Mouse (Mus musculus) granulocyte monocyte progenitor cell, adult 5-6 weeks (primary cell): ENCODE measurements around the gene Hist1h4j. TPM values are rescaled to one million over a fixed set of nuclear protein-coding genes. Genes with fewer than 3 reads are reported as not detected.
"Not testable (repeated sequence)": the region's sequence is repeated elsewhere in the genome, so short reads cannot be mapped to it uniquely, and the experiment has no call there.

Source experiments
- ATAC-seq: replicated peaks from 2 replicates; pipeline ENCODE4 v1.8.0; 2016; ENCODE audit warnings: mild to moderate bottlenecking, moderate TSS enrichment, inconsistent platforms; ENCODE audit not compliant: poor library complexity, severe bottlenecking
- total RNA-seq, 2 experiments: library from RNA; stranded (forward) in 1 of 2; stranded (reverse) in 1 of 2; fragments of 200-712, 200-1000 nt in 1 of 2; fragments of >200 nt in 1 of 2; fragmentation: Nextera tagmentation in 1 of 2; gene quantifications; 2 replicates each; pipeline ENCODE4 v1.2.3; 2014 to 2017

Hist1h4j gene
- total RNA-seq, 2 experiments from 2014 or later = 2.1 to 277 TPM

DNA sequence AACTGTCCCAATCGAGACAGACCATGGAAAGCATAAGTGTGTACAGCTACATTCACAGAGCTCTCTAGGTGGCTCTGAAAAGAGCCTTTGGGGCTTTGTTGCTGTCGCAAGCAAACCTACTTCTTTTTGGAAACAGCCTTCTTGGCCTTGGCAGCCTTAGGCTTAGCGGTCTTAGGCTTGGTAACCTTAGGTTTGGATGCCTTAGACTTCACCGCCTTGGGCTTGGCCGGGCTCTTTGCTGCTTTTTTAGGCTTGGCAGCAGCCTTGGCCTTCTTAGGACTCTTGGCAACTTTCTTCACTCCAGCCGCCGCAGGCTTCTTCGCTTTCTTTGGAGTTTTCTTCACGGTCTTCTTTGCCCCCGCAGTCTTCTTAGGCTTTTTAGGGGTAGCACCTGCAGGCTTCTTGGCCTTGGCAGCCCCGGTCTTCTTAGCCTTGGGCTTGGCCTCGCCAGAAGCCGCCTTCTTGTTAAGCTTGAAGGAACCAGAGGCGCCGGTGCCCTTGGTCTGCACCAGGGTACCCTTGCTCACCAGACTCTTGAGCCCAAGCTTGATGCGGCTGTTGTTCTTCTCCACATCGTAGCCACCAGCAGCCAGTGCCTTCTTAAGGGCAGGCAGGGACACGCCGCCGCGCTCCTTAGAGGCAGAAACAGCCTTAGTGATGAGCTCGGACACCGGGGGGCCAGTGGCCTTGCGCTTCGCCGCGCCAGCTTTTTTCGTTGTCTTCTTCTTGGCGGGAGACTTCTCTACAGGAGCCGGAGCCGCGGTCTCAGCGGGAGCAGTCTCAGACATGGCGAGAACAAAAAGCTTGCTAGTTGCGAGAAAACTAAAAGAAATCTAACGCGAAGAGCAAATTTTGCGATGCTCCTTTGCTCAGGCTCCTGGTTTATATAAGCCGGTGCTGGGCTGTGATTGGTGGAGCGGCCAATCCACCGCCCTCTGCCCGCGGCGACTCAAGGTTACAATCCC, 45.2 kb downstream of the Hist1h4j start, which contains the start of gene Hist1h1b:
Gene Hist1h1b (minus strand): TSS at position 859 of the 965 bp plus-strand sequence.
- peak; percentile 51 for ATAC-seq

DNA sequence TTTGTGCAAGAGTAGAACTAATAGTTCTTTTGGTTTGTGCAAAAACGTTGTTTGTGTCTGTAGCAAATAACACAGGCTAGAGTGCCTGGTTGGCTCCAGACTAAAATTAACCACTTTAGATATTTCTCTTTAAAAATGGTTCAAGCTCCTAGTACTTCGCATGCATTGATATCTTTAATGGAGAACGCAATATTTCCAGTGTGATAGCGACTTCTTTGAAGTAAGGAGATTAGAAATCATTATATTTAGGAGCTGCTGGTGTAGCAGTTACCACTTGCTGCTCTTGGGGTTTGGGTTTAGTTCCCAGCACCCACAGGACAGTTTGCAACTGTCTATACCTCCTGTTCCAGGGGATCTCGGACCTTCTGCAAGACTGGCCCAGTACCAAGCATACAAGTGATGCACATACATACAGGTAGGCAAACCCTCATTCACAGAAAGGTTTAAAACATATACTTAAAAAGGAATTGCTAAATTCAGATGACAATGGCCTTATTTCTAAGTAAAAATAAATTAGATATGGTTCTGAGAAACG, 46.2 kb downstream of the Hist1h4j start:
- no peak for ATAC-seq

DNA sequence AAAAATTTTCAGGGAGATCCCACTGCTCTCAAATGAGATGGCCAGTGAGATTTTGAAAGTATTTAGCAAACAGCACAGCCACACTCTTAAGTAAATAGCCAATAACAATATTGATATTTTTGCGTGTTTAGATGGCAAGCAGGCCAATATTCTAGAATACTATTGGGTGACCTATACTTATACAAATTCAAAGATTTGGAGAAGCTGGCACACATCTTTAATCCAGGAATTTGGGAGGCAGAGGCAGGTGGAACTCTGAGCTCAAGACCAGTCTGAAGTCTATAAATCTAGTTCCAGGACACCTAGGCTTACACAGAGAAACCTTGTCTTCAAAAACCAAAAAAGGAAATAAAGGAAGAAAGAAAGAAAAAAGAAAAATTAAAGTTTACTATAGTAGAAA, 46.8 kb downstream of the Hist1h4j start:
- no peak for ATAC-seq

DNA sequence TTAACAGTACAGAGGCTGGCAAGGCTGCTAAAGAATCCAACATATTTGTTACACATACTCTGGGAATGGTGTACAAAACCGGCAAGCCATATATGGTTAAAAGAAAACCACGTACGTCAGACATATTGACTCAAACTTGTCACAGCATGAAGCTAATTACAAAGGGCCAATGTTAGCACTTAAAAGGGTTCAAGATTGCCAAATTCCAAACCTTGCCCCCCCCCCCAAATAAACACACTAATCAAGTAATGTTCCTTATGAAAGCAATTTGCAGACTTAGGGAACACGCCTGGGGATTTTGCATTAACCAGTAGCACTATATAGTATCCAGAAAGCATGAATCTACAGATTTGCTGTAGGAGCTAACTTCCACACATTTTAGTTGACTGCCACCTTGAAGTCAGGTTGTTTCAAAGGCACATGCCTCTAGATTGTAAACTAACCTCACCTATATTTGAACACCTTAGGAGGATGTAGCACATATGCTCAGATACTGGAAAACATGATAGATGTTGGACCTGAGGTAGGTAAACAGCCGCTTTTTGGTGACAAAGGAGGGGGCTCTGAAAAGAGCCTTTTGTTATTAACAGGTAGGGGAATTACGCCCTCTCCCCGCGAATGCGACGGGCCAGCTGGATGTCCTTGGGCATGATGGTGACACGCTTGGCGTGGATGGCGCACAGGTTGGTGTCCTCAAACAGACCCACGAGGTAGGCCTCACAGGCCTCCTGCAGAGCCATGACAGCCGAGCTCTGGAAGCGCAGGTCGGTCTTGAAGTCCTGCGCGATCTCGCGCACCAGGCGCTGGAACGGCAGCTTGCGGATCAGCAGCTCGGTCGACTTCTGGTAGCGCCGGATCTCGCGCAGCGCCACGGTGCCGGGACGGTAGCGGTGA, 47.7 kb downstream of the Hist1h4j start:
- not testable (repeated sequence) for ATAC-seq

DNA sequence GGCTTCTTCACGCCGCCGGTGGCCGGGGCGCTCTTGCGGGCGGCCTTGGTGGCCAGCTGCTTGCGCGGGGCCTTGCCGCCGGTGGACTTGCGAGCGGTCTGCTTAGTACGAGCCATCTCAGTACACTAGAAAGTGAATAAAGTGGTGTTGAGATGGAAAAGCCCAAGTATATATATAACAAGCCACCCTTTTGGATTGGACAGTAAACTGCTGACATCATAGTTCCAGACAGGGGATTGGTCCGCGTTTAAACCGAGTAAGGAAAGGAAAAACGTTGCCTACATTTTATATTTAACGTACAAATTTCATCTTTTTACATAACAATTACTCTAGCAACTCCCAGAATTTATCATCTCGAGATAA, 48.4 kb downstream of the Hist1h4j start, which contains the start of gene Hist1h3i:
Gene Hist1h3i (minus strand): TSS at position 116 of the 363 bp plus-strand sequence.
- ATAC-seq = peak; percentile 45

DNA sequence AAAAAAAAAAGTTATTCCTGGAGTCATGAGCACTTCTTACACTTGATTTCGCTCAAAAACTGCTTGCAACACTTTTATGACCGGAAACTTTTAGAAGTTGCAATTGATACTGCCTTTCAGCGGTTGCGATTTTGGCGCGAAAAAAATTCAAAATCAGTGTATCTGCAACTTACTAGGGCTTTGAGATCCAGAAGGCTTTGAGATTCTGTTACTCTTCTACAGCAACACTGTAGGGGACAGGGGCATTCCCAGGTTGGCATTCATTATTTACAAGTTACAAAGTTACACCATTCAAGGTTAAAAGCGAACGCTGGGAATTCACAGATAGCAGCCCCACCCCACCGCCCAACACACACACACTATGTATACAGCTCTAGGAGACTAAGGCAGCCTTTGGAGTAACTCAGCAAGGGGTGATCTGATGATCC, 48.9 kb downstream of the Hist1h4j start:
- ATAC-seq = no peak

DNA sequence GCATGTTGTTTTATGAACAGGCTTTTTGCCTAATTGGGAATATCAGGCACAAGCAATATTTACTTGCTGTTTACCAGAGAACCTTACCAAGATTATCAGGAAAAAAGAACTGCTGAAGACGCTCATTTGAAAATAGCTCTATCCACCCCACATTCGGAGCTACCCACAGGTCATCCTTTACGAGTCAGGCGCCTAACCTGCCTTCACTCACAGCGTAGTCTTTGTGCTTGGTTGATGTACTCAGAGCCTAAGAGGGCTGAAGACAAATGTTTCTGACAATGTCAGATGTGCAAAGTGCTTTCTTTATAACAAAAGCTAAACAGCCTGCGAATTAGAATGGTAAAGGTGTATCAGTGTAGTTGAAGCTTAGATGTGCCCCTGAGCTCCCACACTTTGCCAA, 49.4 kb downstream of the Hist1h4j start:
- no peak for ATAC-seq

Other genes with a start within 250 kb of the Hist1h4j start
- gene AK157302, start 239.8 kb upstream of the Hist1h4j start, total RNA-seq (2014; fragmentation: Nextera tagmentation) = 0.21 and 1.2 TPM in 2 replicates
- 1.1 TPM in 1 of 2 replicates, not detected in the other for gene AK157302, start 239.8 kb upstream of the Hist1h4j start, total RNA-seq (2017)
- gene Gm11273, start 233.6 kb upstream of the Hist1h4j start, total RNA-seq (2014; fragmentation: Nextera tagmentation) = 7.3 and 7.9 TPM in 2 replicates
- gene Gm11273, start 233.6 kb upstream of the Hist1h4j start, total RNA-seq (2017) = 4.4 and 6.8 TPM in 2 replicates
- gene Zkscan8, start 203.9 kb upstream of the Hist1h4j start, total RNA-seq (2014; fragmentation: Nextera tagmentation) = 10.9 TPM in 2 replicates
- 7.3 and 7.8 TPM in 2 replicates for gene Zkscan8, start 203.9 kb upstream of the Hist1h4j start, total RNA-seq (2017)
- not detected in 2 replicates for gene Olfr1366, start 192.3 kb upstream of the Hist1h4j start, total RNA-seq (2014; fragmentation: Nextera tagmentation)
- not detected in 2 replicates for gene Olfr1366, start 192.3 kb upstream of the Hist1h4j start, total RNA-seq (2017)
- gene Olfr1535, start 175.2 kb upstream of the Hist1h4j start, total RNA-seq (2014; fragmentation: Nextera tagmentation) = not detected in 2 replicates
- not detected in 2 replicates for gene Olfr1535, start 175.2 kb upstream of the Hist1h4j start, total RNA-seq (2017)
- gene Olfr1364, start 153.3 kb upstream of the Hist1h4j start, total RNA-seq (2014; fragmentation: Nextera tagmentation) = not detected in 2 replicates
- gene Olfr1364, start 153.3 kb upstream of the Hist1h4j start, total RNA-seq (2017) = not detected in 2 replicates
- gene Olfr1362, start 121.0 kb upstream of the Hist1h4j start, total RNA-seq (2014; fragmentation: Nextera tagmentation) = not detected in 2 replicates
- not detected in 2 replicates for gene Olfr1362, start 121.0 kb upstream of the Hist1h4j start, total RNA-seq (2017)
- not detected in 2 replicates for gene Olfr11, start 92.5 kb upstream of the Hist1h4j start, total RNA-seq (2014; fragmentation: Nextera tagmentation)
- gene Olfr11, start 92.5 kb upstream of the Hist1h4j start, total RNA-seq (2017) = not detected in 2 replicates
- not detected in 2 replicates for gene Olfr1361, start 71.7 kb upstream of the Hist1h4j start, total RNA-seq (2014; fragmentation: Nextera tagmentation)
- not detected in 2 replicates for gene Olfr1361, start 71.7 kb upstream of the Hist1h4j start, total RNA-seq (2017)
- not detected in 2 replicates for gene Olfr1360, start 57.7 kb upstream of the Hist1h4j start, total RNA-seq (2014; fragmentation: Nextera tagmentation)
- not detected in 2 replicates for gene Olfr1360, start 57.7 kb upstream of the Hist1h4j start, total RNA-seq (2017)
- not detected in 2 replicates for gene Olfr1359, start 37.0 kb upstream of the Hist1h4j start, total RNA-seq (2014; fragmentation: Nextera tagmentation)
- gene Olfr1359, start 37.0 kb upstream of the Hist1h4j start, total RNA-seq (2017) = not detected in 2 replicates
- gene Hist1h2bl, start 18.9 kb upstream of the Hist1h4j start, total RNA-seq (2014; fragmentation: Nextera tagmentation) = 210 and 236 TPM in 2 replicates
- gene Hist1h2bl, start 18.9 kb upstream of the Hist1h4j start, total RNA-seq (2017) = 416 and 515 TPM in 2 replicates
- gene Hist1h2ai, start 18.6 kb upstream of the Hist1h4j start, total RNA-seq (2014; fragmentation: Nextera tagmentation) = 17.2 TPM in 1 of 2 replicates, not detected in the other
- 2,072 and 5,185 TPM in 2 replicates for gene Hist1h2ai, start 18.6 kb upstream of the Hist1h4j start, total RNA-seq (2017)
- 4.5 TPM in 1 of 2 replicates, not detected in the other for gene Hist1h3h, start 17.4 kb upstream of the Hist1h4j start, total RNA-seq (2014; fragmentation: Nextera tagmentation)
- 334 and 360 TPM in 2 replicates for gene Hist1h3h, start 17.4 kb upstream of the Hist1h4j start, total RNA-seq (2017)
- gene Hist1h2bm, start 13.0 kb upstream of the Hist1h4j start, total RNA-seq (2014; fragmentation: Nextera tagmentation) = 123 and 125 TPM in 2 replicates
- 554 and 641 TPM in 2 replicates for gene Hist1h2bm, start 13.0 kb upstream of the Hist1h4j start, total RNA-seq (2017)
- gene Hist1h4k, start 15.4 kb downstream of the Hist1h4j start, total RNA-seq (2014; fragmentation: Nextera tagmentation) = 143 and 341 TPM in 2 replicates
- 2,272 and 2,398 TPM in 2 replicates for gene Hist1h4k, start 15.4 kb downstream of the Hist1h4j start, total RNA-seq (2017)
- gene Hist1h2ak, start 18.8 kb downstream of the Hist1h4j start, total RNA-seq (2014; fragmentation: Nextera tagmentation) = 8.6 and 105 TPM in 2 replicates
- gene Hist1h2ak, start 18.8 kb downstream of the Hist1h4j start, total RNA-seq (2017) = 1,120 and 1,478 TPM in 2 replicates
- gene Hist1h2bn, start 19.1 kb downstream of the Hist1h4j start, total RNA-seq (2014; fragmentation: Nextera tagmentation) = 168 and 218 TPM in 2 replicates
- gene Hist1h2bn, start 19.1 kb downstream of the Hist1h4j start, total RNA-seq (2017) = 1,437 and 1,878 TPM in 2 replicates
- 278 and 329 TPM in 2 replicates for gene Hist1h1b, start 45.6 kb downstream of the Hist1h4j start, total RNA-seq (2014; fragmentation: Nextera tagmentation)
- 1,634 and 1,715 TPM in 2 replicates for gene Hist1h1b, start 45.6 kb downstream of the Hist1h4j start, total RNA-seq (2017)
- 73.1 and 153 TPM in 2 replicates for gene Hist1h3i, start 48.3 kb downstream of the Hist1h4j start, total RNA-seq (2014; fragmentation: Nextera tagmentation)
- gene Hist1h3i, start 48.3 kb downstream of the Hist1h4j start, total RNA-seq (2017) = 268 and 310 TPM in 2 replicates
- gene Hist1h2an, start 52.2 kb downstream of the Hist1h4j start, total RNA-seq (2014; fragmentation: Nextera tagmentation) = 8.9 TPM in 1 of 2 replicates, not detected in the other
- 984 and 1,144 TPM in 2 replicates for gene Hist1h2an, start 52.2 kb downstream of the Hist1h4j start, total RNA-seq (2017)
- 8.8 and 28.0 TPM in 2 replicates for gene Hist1h2bp, start 52.4 kb downstream of the Hist1h4j start, total RNA-seq (2014; fragmentation: Nextera tagmentation)
- gene Hist1h2bp, start 52.4 kb downstream of the Hist1h4j start, total RNA-seq (2017) = 41.2 and 55.0 TPM in 2 replicates
- gene Hist1h2bq, start 75.1 kb downstream of the Hist1h4j start, total RNA-seq (2014; fragmentation: Nextera tagmentation) = 261 and 279 TPM in 2 replicates
- 496 and 652 TPM in 2 replicates for gene Hist1h2bq, start 75.1 kb downstream of the Hist1h4j start, total RNA-seq (2017)
- gene Hist1h2ao, start 75.4 kb downstream of the Hist1h4j start, total RNA-seq (2014; fragmentation: Nextera tagmentation) = 54.5 TPM in 1 of 2 replicates, not detected in the other
- gene Hist1h2ao, start 75.4 kb downstream of the Hist1h4j start, total RNA-seq (2017) = 38.4 TPM in 1 of 2 replicates, not detected in the other
- gene Hist1h4m, start 76.7 kb downstream of the Hist1h4j start, total RNA-seq (2014; fragmentation: Nextera tagmentation) = 72.5 and 88.1 TPM in 2 replicates
- 1,782 and 2,792 TPM in 2 replicates for gene Hist1h4m, start 76.7 kb downstream of the Hist1h4j start, total RNA-seq (2017)
- gene Hist1h4n, start 97.1 kb downstream of the Hist1h4j start, total RNA-seq (2014; fragmentation: Nextera tagmentation) = 21.5 and 58.9 TPM in 2 replicates
- gene Hist1h4n, start 97.1 kb downstream of the Hist1h4j start, total RNA-seq (2017) = 1,825 and 2,129 TPM in 2 replicates
- 38.3 and 85.3 TPM in 2 replicates for gene Hist1h2ap, start 98.4 kb downstream of the Hist1h4j start, total RNA-seq (2014; fragmentation: Nextera tagmentation)
- 5,843 and 7,480 TPM in 2 replicates for gene Hist1h2ap, start 98.4 kb downstream of the Hist1h4j start, total RNA-seq (2017)
- gene Hist1h2br, start 98.7 kb downstream of the Hist1h4j start, total RNA-seq (2014; fragmentation: Nextera tagmentation) = 243 and 249 TPM in 2 replicates
- gene Hist1h2br, start 98.7 kb downstream of the Hist1h4j start, total RNA-seq (2017) = 665 and 823 TPM in 2 replicates
- gene Zfp184, start 210.0 kb downstream of the Hist1h4j start, total RNA-seq (2014; fragmentation: Nextera tagmentation) = 13.3 and 15.7 TPM in 2 replicates
- gene Zfp184, start 210.0 kb downstream of the Hist1h4j start, total RNA-seq (2017) = 13.3 and 16.3 TPM in 2 replicates
- gene Pom121l2, start 246.1 kb downstream of the Hist1h4j start, total RNA-seq (2014; fragmentation: Nextera tagmentation) = not detected in 2 replicates
- gene Pom121l2, start 246.1 kb downstream of the Hist1h4j start, total RNA-seq (2017) = not detected in 2 replicates